Mouse (Mus musculus) kidney, embryonic 14.5 days (tissue): Measurements from ENCODE around the gene Utp3. TPM values are rescaled to one million over a fixed set of nuclear protein-coding genes. Genes with fewer than 3 reads are reported as not detected.

Experiments used
- ATAC-seq: fragments of 200-750 bp; cut with Nextera tagmentation; 2 replicates; pipeline ENCODE4 v1.8.0; 2017; ENCODE audit warnings: moderate number of reproducible peaks, mild to moderate bottlenecking, moderate TSS enrichment, moderate library complexity; ENCODE audit not compliant: low FRiP score, low TSS enrichment
- H3K27ac ChIP-seq: fragments of 300-500 bp; sonication (generic); 2 replicates; pipeline ENCODE4 v1.5.1; 2014; ENCODE audit warnings: low read depth, mild to moderate bottlenecking, low read length, moderate library complexity, mixed read lengths
- H3K27me3 ChIP-seq: fragments of 300-500 bp; sonication (generic); 2 replicates; pipeline ENCODE4 v1.6.1; 2014; ENCODE audit warnings: mild to moderate bottlenecking, low read length; ENCODE audit not compliant: control insufficient read depth, insufficient read depth
- H3K36me3 ChIP-seq: fragments of 300-500 bp; sonication (generic); 2 replicates; pipeline ENCODE4 v1.6.1; 2014; ENCODE audit warnings: low read length, mixed read lengths; ENCODE audit not compliant: control insufficient read depth, insufficient read depth
- H3K4me1 ChIP-seq: fragments of 300-500 bp; sonication (generic); 2 replicates; pipeline ENCODE4 v1.6.1; 2014; ENCODE audit warnings: low read length, mixed read lengths; ENCODE audit not compliant: control insufficient read depth, insufficient read depth
- H3K4me2 ChIP-seq: fragments of 300-500 bp; sonication (generic); replicated peaks from 2 replicates; pipeline ENCODE4 v1.6.1; 2014; ENCODE audit warnings: low read depth, mild to moderate bottlenecking, low read length
- H3K4me3 ChIP-seq: fragments of 300-500 bp; sonication (generic); 2 replicates; pipeline ENCODE4 v1.5.1; 2014; ENCODE audit warnings: mild to moderate bottlenecking, low read length
- H3K9ac ChIP-seq: fragments of 300-500 bp; sonication (generic); 2 replicates; pipeline ENCODE4 v1.6.1; 2014; ENCODE audit warnings: low read depth, mild to moderate bottlenecking, low read length, moderate library complexity
- H3K9me3 ChIP-seq: fragments of 300-500 bp; sonication (generic); 2 replicates; pipeline ENCODE4 v1.6.1; 2016; ENCODE audit warnings: low read length; ENCODE audit not compliant: control insufficient read depth
- WGBS: fragments of 180-500 bp; shearing (Covaris S2); extraction: QIAGEN DNeasy Blood & Tissue Kit; methylation state at CpG from one replicate; pipeline ENCODE4 v1.1.7; 2014; 5-methylcytosine and 5-hydroxymethylcytosine counted together
- polyA plus RNA-seq: library from polyadenylated mRNA; unstranded; fragments of >200 nt; fragmentation: Nextera tagmentation; extraction: Ambion mirVana; gene quantifications from 2 replicates; pipeline ENCODE4 v1.2.1, GENCODE M21; 2014

Utp3 gene
- polyA plus RNA-seq, 1 experiment from 2014 or later, result 73.4 TPM

DNA sequence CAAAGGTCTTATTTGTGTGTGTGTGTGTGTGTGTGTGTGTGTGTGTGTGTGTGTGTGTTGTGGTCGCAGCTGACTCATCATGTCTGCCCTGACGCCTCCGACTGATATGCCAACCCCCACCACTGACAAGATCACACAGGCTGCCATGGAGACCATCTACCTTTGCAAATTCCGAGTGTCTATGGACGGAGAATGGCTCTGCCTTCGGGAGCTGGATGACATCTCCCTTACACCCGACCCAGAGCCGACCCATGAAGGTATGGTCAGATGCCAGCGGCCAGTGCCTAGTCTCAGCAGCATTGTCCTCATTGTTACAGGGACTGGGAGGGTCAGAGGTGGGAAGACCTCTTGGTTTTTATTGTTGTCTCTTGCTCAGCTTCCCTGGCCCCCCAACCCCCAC lies 29.8 kb downstream of the Utp3 start:
- WGBS, result 55% methylated on average over 9 of the region's 9 CpGs
- ATAC-seq, result no peak
- no peaks in the 10 kb centered on the region for H3K9me3 ChIP-seq
- peaks cover 32% of the 10 kb centered on the region for H3K4me1 ChIP-seq
- H3K9ac ChIP-seq, result 0 out of 2 replicates have a peak overlapping the region, but pooled peaks have one; percentile 24
- H3K4me3 ChIP-seq, result peak overlapping the region; percentile 1; the same call in 1 of the 2 replicates
- H3K36me3 ChIP-seq, result no peaks in the 10 kb centered on the region
- H3K4me2 ChIP-seq, result no peak overlapping the region; the same call in 1 of the 2 replicates
- no peak overlapping the region for H3K27ac ChIP-seq
- H3K27me3 ChIP-seq, result no peaks in the 10 kb centered on the region

DNA sequence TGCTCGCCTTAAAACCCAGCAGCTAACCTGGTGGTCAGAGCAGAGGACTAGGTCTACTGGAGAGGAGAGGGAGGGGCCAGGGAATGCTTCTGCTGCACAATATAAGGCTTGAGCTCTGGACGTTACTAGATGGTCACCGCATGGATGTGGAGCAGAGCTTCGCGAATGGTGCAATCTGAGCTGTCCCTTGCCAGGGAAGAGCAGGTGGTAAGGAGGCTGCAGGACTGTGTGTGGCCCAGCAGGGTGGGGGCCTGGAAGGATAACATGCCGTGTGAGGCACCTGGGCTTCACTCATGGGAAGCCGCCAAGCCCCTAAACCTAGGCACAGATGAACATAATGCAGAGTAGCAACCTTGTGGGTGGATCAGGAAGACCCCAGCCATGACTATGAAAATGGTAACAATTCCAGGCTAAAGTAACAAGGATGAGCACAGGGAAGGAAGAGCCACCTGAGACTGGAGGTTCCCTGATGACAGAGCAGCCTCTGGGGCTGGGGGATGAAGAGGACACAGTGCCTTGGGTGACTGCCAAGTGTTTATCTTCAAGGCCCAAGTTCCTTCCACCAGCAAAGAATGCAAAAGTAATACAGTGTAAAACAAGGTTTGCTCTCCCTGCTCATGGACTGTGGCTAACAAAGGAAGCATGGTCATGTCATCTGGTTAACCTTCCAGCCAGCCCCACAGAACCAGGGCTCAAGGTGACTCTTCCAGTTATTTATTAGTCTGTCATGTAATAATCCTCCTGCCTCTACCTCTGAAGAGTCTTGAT lies 32.3 kb downstream of the Utp3 start:
- H3K4me2 ChIP-seq, result no peak overlapping the region
- H3K9me3 ChIP-seq, result no peaks in the 10 kb centered on the region
- no peaks in the 10 kb centered on the region for H3K36me3 ChIP-seq
- peak; percentile 34; the same call in 1 of the 2 replicates for ATAC-seq
- no peak overlapping the region for H3K4me3 ChIP-seq
- 0 out of 2 replicates have a peak overlapping the region, but pooled peaks have one; percentile 12 for H3K9ac ChIP-seq
- peaks cover 32% of the 10 kb centered on the region for H3K4me1 ChIP-seq
- peak overlapping the region; percentile 51; the same call in 1 of the 2 replicates for H3K27ac ChIP-seq
- H3K27me3 ChIP-seq, result no peaks in the 10 kb centered on the region
- 62% methylated on average over 7 of the region's 7 CpGs for WGBS

DNA sequence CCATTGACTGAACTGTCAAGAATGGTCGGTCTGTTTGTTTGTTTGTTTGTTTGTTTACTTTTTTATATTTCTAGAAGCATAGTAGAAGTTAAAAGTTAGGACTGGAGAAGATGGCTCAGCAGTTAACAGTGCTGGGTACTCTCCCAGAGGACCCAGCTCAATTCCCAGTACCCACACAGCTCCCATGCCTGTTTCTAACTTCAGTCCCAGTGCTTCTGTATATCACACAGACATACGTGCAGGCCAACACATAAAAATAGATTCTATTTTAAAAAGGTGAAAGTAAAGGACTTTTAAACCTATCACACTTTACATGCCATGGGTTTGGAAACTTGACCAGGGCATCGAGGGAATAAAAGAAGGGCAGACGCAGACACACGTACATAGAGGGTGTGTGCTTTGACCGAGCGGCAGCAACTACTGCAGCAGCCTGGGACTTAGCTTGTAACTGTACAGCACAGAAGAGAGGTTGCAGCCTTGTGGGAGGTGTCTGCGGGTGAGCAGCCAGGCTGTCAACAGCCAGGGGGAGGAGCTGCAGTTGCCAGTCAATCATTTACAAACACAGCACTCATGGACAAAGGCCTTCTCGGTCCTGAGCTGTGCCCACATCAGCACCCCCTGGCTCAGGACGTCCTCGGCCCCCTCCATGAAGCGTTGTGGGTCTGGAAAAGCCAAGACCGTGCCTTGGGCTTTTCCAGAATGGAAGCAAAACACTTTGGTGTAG lies 33.1 kb downstream of the Utp3 start:
- H3K36me3 ChIP-seq, result no peaks in the 10 kb centered on the region
- H3K9ac ChIP-seq, result 0 out of 2 replicates have a peak overlapping the region, but pooled peaks have one; percentile 25
- peaks cover 32% of the 10 kb centered on the region for H3K4me1 ChIP-seq
- peak overlapping the region; percentile 51; the same call in 1 of the 2 replicates for H3K27ac ChIP-seq
- H3K4me3 ChIP-seq, result no peak overlapping the region
- H3K9me3 ChIP-seq, result no peaks in the 10 kb centered on the region
- peak overlapping the region; percentile 12; the same call in 1 of the 2 replicates for H3K4me2 ChIP-seq
- peak; percentile 90 for ATAC-seq
- H3K27me3 ChIP-seq, result no peaks in the 10 kb centered on the region
- WGBS, result 31% methylated on average over 13 of the region's 13 CpGs

DNA sequence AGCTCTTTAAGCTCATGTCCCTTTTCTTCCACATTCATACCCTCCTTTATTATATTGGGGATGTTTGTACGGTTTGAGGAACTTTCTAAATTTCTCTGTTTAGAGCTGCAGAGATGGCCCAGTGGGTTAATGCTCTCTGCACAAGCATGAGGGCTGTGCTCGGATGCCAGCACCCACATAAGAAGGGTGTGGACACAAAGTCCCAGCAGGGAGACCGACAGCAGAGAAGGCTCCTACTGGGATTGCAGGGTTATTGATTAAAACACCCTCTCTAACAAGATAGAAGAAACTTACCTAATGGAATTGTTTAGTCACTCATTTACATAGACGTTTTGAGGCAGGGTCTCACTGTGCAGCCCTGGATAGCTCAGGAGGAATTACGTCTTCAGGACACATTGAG lies 34.2 kb downstream of the Utp3 start:
- H3K4me1 ChIP-seq, result peaks cover 32% of the 10 kb centered on the region
- no peaks in the 10 kb centered on the region for H3K9me3 ChIP-seq
- no peak overlapping the region for H3K4me3 ChIP-seq
- no peak overlapping the region for H3K9ac ChIP-seq
- WGBS, result 65% methylated on average over 5 of the region's 5 CpGs
- no peaks in the 10 kb centered on the region for H3K36me3 ChIP-seq
- ATAC-seq, result no peak
- no peak overlapping the region for H3K27ac ChIP-seq
- H3K4me2 ChIP-seq, result no peak overlapping the region
- no peaks in the 10 kb centered on the region for H3K27me3 ChIP-seq

DNA sequence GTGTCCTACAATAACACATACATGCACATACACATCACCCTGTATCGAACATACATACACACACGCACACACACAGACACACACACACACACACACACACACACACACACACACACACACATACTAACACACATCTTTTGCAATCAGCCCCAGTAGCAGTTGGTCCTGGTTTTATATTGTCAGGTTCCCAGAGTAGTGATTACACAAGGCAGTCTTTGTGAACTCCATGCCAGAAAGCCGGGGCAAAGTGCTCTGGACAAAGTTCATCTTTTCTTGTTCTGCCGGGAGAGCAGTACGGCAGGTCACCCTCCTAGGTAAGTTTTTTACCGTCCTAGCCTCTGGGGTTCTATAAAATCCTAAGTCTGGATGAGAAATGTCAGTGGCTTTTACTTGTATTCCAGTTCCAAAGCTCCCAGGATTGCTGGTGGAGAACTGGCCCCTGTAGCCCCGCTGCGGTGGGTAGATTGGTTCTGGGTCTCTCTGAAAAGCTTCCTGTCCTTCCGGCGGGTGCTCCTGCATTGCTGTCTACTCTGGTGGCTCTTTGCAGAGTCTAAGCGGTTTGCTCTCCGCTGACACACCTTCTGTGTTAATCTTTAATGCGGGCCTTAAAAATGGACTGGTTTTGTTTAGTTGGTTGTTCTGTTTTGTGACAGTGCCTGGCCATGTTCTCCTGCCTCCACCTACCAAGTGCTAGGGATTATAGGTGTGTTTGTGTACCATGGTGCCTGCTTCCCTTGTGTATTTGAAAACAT lies 39.3 kb downstream of the Utp3 start:
- no peak overlapping the region for H3K4me2 ChIP-seq
- no peak overlapping the region for H3K9ac ChIP-seq
- no peak overlapping the region for H3K27ac ChIP-seq
- H3K36me3 ChIP-seq, result no peaks in the 10 kb centered on the region
- no peaks in the 10 kb centered on the region for H3K27me3 ChIP-seq
- no peaks in the 10 kb centered on the region for H3K4me1 ChIP-seq
- H3K9me3 ChIP-seq, result no peaks in the 10 kb centered on the region
- no peak for ATAC-seq
- no peak overlapping the region for H3K4me3 ChIP-seq
- WGBS, result 87% methylated on average over 13 of the region's 13 CpGs

DNA sequence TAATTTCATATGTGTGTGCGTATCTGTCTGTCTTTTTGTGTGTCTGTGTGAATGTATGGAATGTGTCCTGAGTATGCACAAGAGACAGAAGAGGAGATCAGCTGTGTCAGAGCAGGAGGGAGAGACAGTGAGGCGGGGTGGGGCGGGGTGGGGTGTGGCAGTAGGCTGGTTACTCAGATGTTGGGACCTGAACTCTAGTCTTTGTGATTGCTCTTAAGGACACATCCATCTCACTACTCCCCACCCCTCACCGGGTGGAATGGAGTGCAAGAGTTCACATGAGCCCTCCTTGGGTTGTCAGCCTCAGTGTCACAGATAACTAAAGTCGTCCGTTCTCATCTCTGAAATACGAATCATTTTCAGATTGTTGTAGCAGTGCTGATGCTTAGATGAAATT lies 39.9 kb downstream of the Utp3 start:
- WGBS, result 89% methylated on average over 7 of the region's 7 CpGs
- no peaks in the 10 kb centered on the region for H3K9me3 ChIP-seq
- H3K4me1 ChIP-seq, result no peaks in the 10 kb centered on the region
- no peak; the same call in 1 of the 2 replicates for ATAC-seq
- H3K27me3 ChIP-seq, result no peaks in the 10 kb centered on the region
- no peaks in the 10 kb centered on the region for H3K36me3 ChIP-seq
- no peak overlapping the region for H3K4me3 ChIP-seq
- H3K4me2 ChIP-seq, result no peak overlapping the region
- no peak overlapping the region for H3K27ac ChIP-seq
- no peak overlapping the region for H3K9ac ChIP-seq

DNA sequence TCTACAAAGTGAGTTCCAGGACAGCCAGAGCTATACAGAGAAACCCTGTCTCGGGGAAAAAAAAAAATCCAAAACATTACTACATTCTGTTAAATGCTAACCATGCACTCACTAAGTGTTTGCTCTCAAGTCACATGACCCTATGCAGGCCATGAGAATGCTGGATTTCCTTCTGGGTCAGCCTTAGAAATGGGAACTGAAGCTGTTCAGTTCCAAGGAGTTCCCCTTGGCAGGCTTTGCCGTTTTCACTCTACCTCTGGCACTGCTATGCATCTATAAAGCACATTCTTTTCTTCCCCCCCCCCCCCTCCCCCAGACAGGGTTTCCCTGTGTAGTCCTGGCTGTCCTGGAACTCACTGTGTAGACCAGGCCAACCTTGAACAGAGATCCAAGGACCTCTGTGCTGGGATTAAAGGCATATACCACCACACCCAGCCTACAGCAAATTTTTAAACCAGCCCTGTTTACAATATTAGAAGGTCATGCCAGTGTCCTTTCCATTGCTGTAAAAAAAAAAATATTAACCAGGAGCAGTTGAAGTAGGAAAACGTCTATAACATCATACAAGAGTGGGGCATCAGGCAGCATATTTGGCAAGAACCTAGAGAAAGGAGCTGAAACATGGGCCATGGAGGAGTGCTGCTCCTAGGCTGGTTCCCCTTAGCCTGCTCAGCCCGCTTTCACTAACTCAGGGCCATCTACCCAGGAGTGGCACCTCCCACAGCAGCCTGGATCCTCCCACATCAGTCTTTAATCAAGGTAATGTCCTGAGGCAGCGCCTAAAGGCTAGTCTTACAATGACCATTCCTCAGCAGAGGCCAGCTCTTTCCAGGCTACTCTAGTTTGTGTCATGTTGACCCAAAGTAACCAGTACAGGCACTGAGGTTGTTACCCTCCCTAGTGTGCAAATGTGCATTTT lies 41.5 kb downstream of the Utp3 start:
- Histone ChIP-seq H3K4me2 (no peak overlapping the region), H3K9me3 (no peaks in the 10 kb centered on the region), H3K27ac (no peak overlapping the region; the same call in 1 of the 2 replicates), H3K4me1 (0 out of 2 replicates have a peak, but pooled peaks cover 5% of the 10 kb centered on the region), H3K36me3 (no peaks in the 10 kb centered on the region), H3K27me3 (no peaks in the 10 kb centered on the region), H3K4me3 (no peak overlapping the region), H3K9ac (no peak overlapping the region)
- no peak for ATAC-seq
- 63% methylated on average over 5 of the region's 5 CpGs for WGBS

DNA sequence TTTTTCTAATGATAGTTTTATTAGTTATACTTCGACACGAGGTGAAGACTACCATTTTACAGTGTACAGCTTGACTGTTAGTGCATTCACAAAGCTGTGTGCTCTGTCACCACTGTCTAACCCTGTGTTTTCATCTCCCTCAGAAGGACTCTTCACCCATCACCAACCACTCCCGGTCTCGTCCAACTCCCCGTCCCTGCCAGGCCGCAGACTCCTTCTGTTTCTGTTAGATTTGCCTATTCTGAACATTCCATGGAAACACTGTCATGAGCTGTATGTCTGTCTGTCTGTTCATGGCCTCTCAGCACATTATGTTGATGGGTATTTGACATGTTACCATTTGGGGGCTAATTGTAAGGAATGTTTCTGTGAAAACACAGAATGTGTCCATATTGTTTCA lies 44.7 kb downstream of the Utp3 start:
- WGBS, result 74% methylated on average over 6 of the region's 6 CpGs
- no peak overlapping the region for H3K4me2 ChIP-seq
- H3K36me3 ChIP-seq, result no peaks in the 10 kb centered on the region
- no peaks in the 10 kb centered on the region for H3K9me3 ChIP-seq
- no peak overlapping the region for H3K9ac ChIP-seq
- H3K27ac ChIP-seq, result no peak overlapping the region
- H3K4me3 ChIP-seq, result no peak overlapping the region
- H3K27me3 ChIP-seq, result no peaks in the 10 kb centered on the region
- H3K4me1 ChIP-seq, result 0 out of 2 replicates have a peak, but pooled peaks cover 7% of the 10 kb centered on the region
- no peak for ATAC-seq
